Mouse (Mus musculus): ENCODE measurements around the gene 2310057N15Rik.
"Not testable (repeated sequence)": the region's sequence is repeated elsewhere in the genome, so short reads cannot be mapped to it uniquely, and the experiment has no call there.

2310057N15Rik gene

GRCm38 (mm10) chr16:88774106-88774505 lies at the start of gene 2310057N15Rik:
Gene 2310057N15Rik (minus strand): TSS chr16:88774206.
- DNase-seq = no peak

- DNase-seq = no peak
Observed at GRCm38 (mm10) chr16:88823736-88824135, 49.7 kb upstream of the 2310057N15Rik start.

- no peak for DNase-seq
Observed at GRCm38 (mm10) chr16:88820066-88820465, 46.1 kb upstream of the 2310057N15Rik start, which contains the start of gene Krtap15. Gene Krtap15 (plus strand): TSS chr16:88820215.

- no peak for DNase-seq
Observed at GRCm38 (mm10) chr16:88811827-88812226, 37.8 kb upstream of the 2310057N15Rik start, which contains the start of gene Gm20741. Gene Gm20741 (minus strand): TSS chr16:88812220.

GRCm38 (mm10) chr16:88786786-88787185 lies 12.8 kb upstream of the 2310057N15Rik start:
- DNase-seq = no peak

- DNase-seq = no peak
Observed at GRCm38 (mm10) chr16:88777596-88777995, 3.6 kb upstream of the 2310057N15Rik start, which contains the start of gene Gm5965. Gene Gm5965 (plus strand): TSS chr16:88777896.

- not testable (repeated sequence) for DNase-seq
Observed at GRCm38 (mm10) chr16:88758547-88758946, 15.5 kb downstream of the 2310057N15Rik start, which contains the start of gene 2310034C09Rik. Gene 2310034C09Rik (plus strand): TSS chr16:88758847.

- DNase-seq = not testable (repeated sequence)
Observed at GRCm38 (mm10) chr16:88751535-88751934, 22.5 kb downstream of the 2310057N15Rik start, which contains the start of gene Krtap13. Gene Krtap13 (minus strand): TSS chr16:88751635.

GRCm38 (mm10) chr16:88747943-88748342 lies 26.1 kb downstream of the 2310057N15Rik start:
- no peak for DNase-seq

- DNase-seq = no peak
Observed at GRCm38 (mm10) chr16:88744750-88745340, 29.2 kb downstream of the 2310057N15Rik start.

GRCm38 (mm10) chr16:88735391-88735790 lies 38.6 kb downstream of the 2310057N15Rik start:
- no peak for DNase-seq

- DNase-seq = no peak
Observed at GRCm38 (mm10) chr16:88728812-88729275, 45.2 kb downstream of the 2310057N15Rik start, which contains the start of gene Krtap13-1. Gene Krtap13-1 (plus strand): TSS chr16:88728862.

Data from B cell, adult 2 months (primary cell).